Mouse (Mus musculus) heart, postnatal 25 days (tissue): ENCODE measurements around the gene Olfr916. TPM values are rescaled to one million over a fixed set of nuclear protein-coding genes. Genes with fewer than 3 reads are reported as not detected.

ENCODE experiments used
- DNase-seq: peaks from one replicate; pipeline ENCODE4 v3.0.0; 2022; ENCODE audit warnings: low spot score
- intact Hi-C: fragments of 180-260 bp; cut with DNase I; formaldehyde crosslinking; loops from one replicate; pipeline ENCODE4 v1.15.1; 2025
- total RNA-seq, 2 experiments: library from RNA; stranded (reverse); gene quantifications; 2 replicates each; pipeline ENCODE4 v1.2.3; 2021

Olfr916 gene
- total RNA-seq: not detected

DNA sequence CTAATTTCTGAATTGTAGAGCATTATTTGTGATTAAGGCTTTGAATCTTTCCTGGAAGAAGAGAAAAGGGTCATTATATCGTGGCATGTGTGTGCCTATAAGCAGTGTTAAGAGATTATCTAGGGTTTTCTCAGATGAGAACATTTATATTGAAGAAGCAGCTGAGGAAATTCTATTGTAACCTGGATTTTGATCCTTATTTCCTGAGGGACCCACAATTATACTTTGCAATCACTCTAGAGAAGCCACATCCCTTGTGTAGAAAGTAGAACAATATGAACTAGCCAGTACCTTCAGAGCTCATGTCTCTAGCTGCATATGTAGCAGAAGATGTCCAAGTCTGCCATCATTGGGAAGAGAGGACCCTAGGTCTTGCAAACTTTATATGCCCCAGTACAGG, at the start of gene Olfr916:
Gene Olfr916 (minus strand): TSS at position 101 of the 400 bp plus-strand sequence.
- no peak for DNase-seq

DNA sequence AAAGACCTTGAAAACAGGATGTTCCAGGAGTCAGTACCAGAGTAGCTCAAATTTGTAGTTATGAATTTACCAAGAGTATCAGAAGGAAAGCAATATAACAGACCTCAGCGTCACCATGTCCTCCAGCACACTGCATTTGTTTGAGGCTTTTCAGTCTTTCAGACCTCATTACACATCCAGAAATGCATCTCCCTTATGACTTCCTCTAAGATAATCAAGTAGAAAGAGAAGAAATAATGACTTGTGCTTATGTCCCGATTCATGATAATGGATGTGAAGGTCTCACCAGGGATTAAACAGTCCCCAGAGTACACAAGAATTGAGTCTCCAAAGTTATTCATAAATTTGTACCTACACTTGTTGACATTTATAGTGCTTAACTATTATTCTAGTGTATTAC, 14.8 kb upstream of the Olfr916 start, which contains the start of gene Olfr918:
Gene Olfr918 (minus strand): TSS at position 101 of the 400 bp plus-strand sequence.
- intact Hi-C loops: no loop called here
- no peak for DNase-seq

More for the DNA sequence above, at the start of gene Olfr916:
- intact Hi-C loops: no loop called here

- intact Hi-C loops: no loop called here
- DNase-seq: no peak
Observed at GRCm38 (mm10) chr9:38672887-38673286, 13.2 kb upstream of the Olfr916 start.

DNA sequence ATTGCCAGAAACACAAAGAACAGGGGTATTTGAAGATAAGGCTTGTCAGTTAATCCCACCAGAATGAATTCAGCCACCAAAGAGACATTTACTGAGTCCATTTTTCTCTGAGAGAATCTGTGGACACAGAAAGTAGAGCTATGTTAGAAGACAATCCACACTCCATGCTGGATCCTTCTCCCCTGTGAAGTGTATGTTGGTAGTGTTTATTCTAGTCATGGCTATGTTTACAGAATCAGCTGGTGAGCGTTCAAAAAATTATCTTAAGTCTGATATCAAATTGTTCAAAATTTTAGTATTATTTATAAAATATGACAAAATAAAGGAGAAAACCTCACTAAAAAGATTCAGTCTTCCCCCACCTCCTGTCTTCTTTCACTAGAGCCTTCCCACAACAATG, 6.1 kb upstream of the Olfr916 start, which contains the start of gene Olfr917:
Gene Olfr917 (minus strand): TSS at position 101 of the 400 bp plus-strand sequence.
- no peak for DNase-seq
- intact Hi-C loops: no loop called here

DNA sequence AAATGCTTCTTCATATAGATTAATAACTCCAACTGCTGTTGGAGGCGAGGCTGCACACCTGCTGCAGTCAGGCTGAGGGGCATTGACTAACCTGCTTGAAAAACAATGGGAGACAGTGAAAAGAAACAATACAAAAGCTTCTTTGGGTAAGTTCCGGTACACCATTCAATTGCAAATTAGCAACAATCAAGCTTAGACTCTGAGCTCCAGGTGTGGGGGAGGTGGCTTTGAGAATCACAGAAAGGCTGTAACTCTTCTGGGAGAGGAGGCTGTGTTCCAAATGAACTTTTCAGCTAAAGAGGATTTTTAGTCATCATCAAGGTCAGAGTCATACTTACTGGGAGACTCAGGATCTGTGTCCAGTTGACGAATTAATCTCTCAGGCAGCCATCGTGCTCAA, 27.3 kb downstream of the Olfr916 start:
- no peak for DNase-seq
- intact Hi-C loops: no loop called here

Other genes with a start within 250 kb of the Olfr916 start
- gene Olfr901, start 230.4 kb downstream of the Olfr916 start, total RNA-seq: not detected
- not detected for gene Olfr902, start 212.2 kb downstream of the Olfr916 start, total RNA-seq
- not detected for gene Olfr904, start 196.7 kb downstream of the Olfr916 start, total RNA-seq
- not detected for gene Olfr905, start 188.8 kb downstream of the Olfr916 start, total RNA-seq
- gene Olfr906, start 172.8 kb downstream of the Olfr916 start, total RNA-seq: not detected
- not detected for gene Olfr907, start 164.1 kb downstream of the Olfr916 start, total RNA-seq
- gene Olfr911-ps1, start 138.3 kb downstream of the Olfr916 start, total RNA-seq: not detected
- gene Olfr910, start 122.0 kb downstream of the Olfr916 start, total RNA-seq: not detected
- not detected for gene Olfr912, start 79.7 kb downstream of the Olfr916 start, total RNA-seq
- not detected for gene Olfr913, start 67.1 kb downstream of the Olfr916 start, total RNA-seq
- gene Olfr914, start 54.8 kb downstream of the Olfr916 start, total RNA-seq: not detected
- not detected for gene Olfr917, start 6.0 kb upstream of the Olfr916 start, total RNA-seq
- gene Olfr918, start 14.7 kb upstream of the Olfr916 start, total RNA-seq: not detected
- not detected for gene Olfr919, start 43.8 kb upstream of the Olfr916 start, total RNA-seq
- 10 to 100 TPM; 28.7 to 33.5 TPM for gene Vwa5a, start 58.4 kb upstream of the Olfr916 start, total RNA-seq
- under 1 TPM; 0.06 to 0.08 TPM for gene Olfr920, start 92.4 kb upstream of the Olfr916 start, total RNA-seq
- gene Olfr921, start 113.2 kb upstream of the Olfr916 start, total RNA-seq: not detected
- not detected for gene Olfr922, start 154.7 kb upstream of the Olfr916 start, total RNA-seq
- gene Olfr923, start 166.7 kb upstream of the Olfr916 start, total RNA-seq: not detected
- gene Olfr924, start 184.6 kb upstream of the Olfr916 start, total RNA-seq: not detected
- gene Olfr26, start 195.2 kb upstream of the Olfr916 start, total RNA-seq: not detected
- gene Olfr926, start 217.3 kb upstream of the Olfr916 start, total RNA-seq: not detected